Mouse (Mus musculus) forebrain, embryonic 14.5 days (tissue): ENCODE results near the gene Enpp7. TPM values are rescaled to one million over a fixed set of nuclear protein-coding genes. Genes with fewer than 3 reads are reported as not detected.

Experiments used
- ATAC-seq: fragments of 200-750 bp; cut with Nextera tagmentation; 2 replicates; pipeline ENCODE4 v1.8.0; 2017; ENCODE audit warnings: mild to moderate bottlenecking, moderate library complexity
- DNase-seq: peaks from one replicate; pipeline ENCODE4 v3.0.0-alpha.2; 2015; ENCODE audit warnings: low spot score
- H3K27ac ChIP-seq: fragments of 300-500 bp; sonication (generic); 2 replicates; pipeline ENCODE4 v1.5.1; 2014; ENCODE audit warnings: low read depth, mild to moderate bottlenecking, control low read depth, low read length, moderate library complexity
- H3K27me3 ChIP-seq: fragments of 300-500 bp; sonication (generic); replicated peaks from 2 replicates; pipeline ENCODE4 v1.6.1; 2014; ENCODE audit warnings: low read length, control low read depth, mixed read lengths; ENCODE audit not compliant: control insufficient read depth, insufficient read depth
- H3K36me3 ChIP-seq: fragments of 300-500 bp; sonication (generic); 2 replicates; pipeline ENCODE4 v1.6.1; 2014; ENCODE audit warnings: low read length, control low read depth; ENCODE audit not compliant: control insufficient read depth, insufficient read depth
- H3K4me1 ChIP-seq: fragments of 300-500 bp; sonication (generic); 2 replicates; pipeline ENCODE4 v1.6.1; 2014; ENCODE audit warnings: antibody characterized with exemption, low read length, control low read depth; ENCODE audit not compliant: control insufficient read depth, insufficient read depth
- H3K4me2 ChIP-seq: fragments of 300-500 bp; sonication (generic); 2 replicates; pipeline ENCODE4 v1.6.1; 2014; ENCODE audit warnings: mild to moderate bottlenecking, control low read depth, low read length
- H3K4me3 ChIP-seq: fragments of 300-500 bp; sonication (generic); 2 replicates; pipeline ENCODE4 v1.5.1; 2014; ENCODE audit warnings: low read depth, low read length, control low read depth
- H3K9ac ChIP-seq: fragments of 300-500 bp; sonication (generic); 2 replicates; pipeline ENCODE4 v1.6.1; 2014; ENCODE audit warnings: mild to moderate bottlenecking, low read length, control low read depth, moderate library complexity
- H3K9me3 ChIP-seq: fragments of 300-500 bp; sonication (generic); replicated peaks from 2 replicates; pipeline ENCODE4 v1.6.1; 2016; ENCODE audit warnings: low read length, control low read depth, mixed read lengths; ENCODE audit not compliant: control insufficient read depth
- WGBS: fragments of 180-500 bp; shearing (Covaris S2); extraction: QIAGEN DNeasy Blood & Tissue Kit; methylation state at CpG from one replicate; pipeline ENCODE4 v1.1.7; 2014; 5-methylcytosine and 5-hydroxymethylcytosine counted together
- polyA plus RNA-seq: library from polyadenylated mRNA; unstranded; fragments of >200 nt; fragmentation: Nextera tagmentation; extraction: Ambion mirVana; gene quantifications from 2 replicates; pipeline ENCODE4 v1.2.1, GENCODE M21; 2014

The Enpp7 gene
- polyA plus RNA-seq, 1 experiment from 2014 or later: not detected

- Histone ChIP-seq H3K27me3 (peaks cover 4% of the 10 kb centered on the region; the same call in 1 of the 2 replicates), H3K4me3 (peak overlapping the region; percentile 99), H3K9ac (peak overlapping the region; percentile 98), H3K9me3 (no peaks in the 10 kb centered on the region), H3K4me1 (peaks cover 29% of the 10 kb centered on the region), H3K36me3 (peaks cover 15% of the 10 kb centered on the region), H3K4me2 (peak overlapping the region; percentile 78), H3K27ac (peak overlapping the region; percentile 90)
- DNase-seq (no peak), ATAC-seq (no peak)
- 4% methylated on average over 42 of the region's 42 CpGs for WGBS
Measured at GRCm38 (mm10) chr11:119022068-119022894, 34.3 kb downstream of the Enpp7 start.

GRCm38 (mm10) chr11:119022895-119023615, 35.1 kb downstream of the Enpp7 start, which contains the start of gene Cbx2:
TSS of gene Cbx2 (plus strand) at chr11:119022962.
- DNase-seq (peak; percentile 94), ATAC-seq (peak; percentile 96)
- under 1% methylated on average over 88 of the region's 99 CpGs for WGBS
- peaks cover 29% of the 10 kb centered on the region for H3K4me1 ChIP-seq
- H3K36me3 ChIP-seq: peaks cover 23% of the 10 kb centered on the region
- peak within 1 kb of the TSS; percentile 99 for H3K4me3 ChIP-seq
- no peaks in the 10 kb centered on the region for H3K9me3 ChIP-seq
- H3K9ac ChIP-seq: peak within 1 kb of the TSS; percentile 98
- H3K27ac ChIP-seq: peak within 1 kb of the TSS; percentile 90
- peak within 1 kb of the TSS; percentile 78 for H3K4me2 ChIP-seq
- peaks cover 4% of the 10 kb centered on the region; the same call in 1 of the 2 replicates for H3K27me3 ChIP-seq

GRCm38 (mm10) chr11:119023616-119023980, 35.6 kb downstream of the Enpp7 start:
- 1% methylated on average over 12 of the region's 15 CpGs for WGBS
- peaks cover 29% of the 10 kb centered on the region for H3K4me1 ChIP-seq
- peak overlapping the region; percentile 99 for H3K4me3 ChIP-seq
- peaks cover 4% of the 10 kb centered on the region; the same call in 1 of the 2 replicates for H3K27me3 ChIP-seq
- no peaks in the 10 kb centered on the region for H3K9me3 ChIP-seq
- peak overlapping the region; percentile 98 for H3K9ac ChIP-seq
- H3K4me2 ChIP-seq: peak overlapping the region; percentile 78
- ATAC-seq: peak; percentile 8
- DNase-seq: peak; percentile 64
- H3K27ac ChIP-seq: peak overlapping the region; percentile 90
- H3K36me3 ChIP-seq: peaks cover 28% of the 10 kb centered on the region

- Histone ChIP-seq H3K36me3 (peaks cover 35% of the 10 kb centered on the region), H3K4me2 (peak overlapping the region; percentile 78), H3K9ac (peak overlapping the region; percentile 98), H3K4me1 (peaks cover 29% of the 10 kb centered on the region), H3K4me3 (peak overlapping the region; percentile 99), H3K27me3 (peaks cover 4% of the 10 kb centered on the region; the same call in 1 of the 2 replicates), H3K27ac (peak overlapping the region; percentile 90; the same call in 1 of the 2 replicates), H3K9me3 (no peaks in the 10 kb centered on the region)
- DNase-seq (no peak), ATAC-seq (no peak)
- 11% methylated on average over 7 of the region's 7 CpGs for WGBS
Measured at GRCm38 (mm10) chr11:119024260-119024659, 36.3 kb downstream of the Enpp7 start.

GRCm38 (mm10) chr11:119026203-119026602, 38.2 kb downstream of the Enpp7 start:
- 64% methylated on average over 12 of the region's 12 CpGs for WGBS
- H3K9ac ChIP-seq: peak overlapping the region; percentile 98
- H3K27me3 ChIP-seq: 0 out of 2 replicates have a peak, but pooled peaks cover under 1% of the 10 kb centered on the region
- H3K4me1 ChIP-seq: peaks cover 29% of the 10 kb centered on the region
- no peaks in the 10 kb centered on the region for H3K9me3 ChIP-seq
- peaks cover 53% of the 10 kb centered on the region for H3K36me3 ChIP-seq
- 0 out of 2 replicates have a peak overlapping the region, but pooled peaks have one; percentile 9 for H3K27ac ChIP-seq
- DNase-seq: no peak
- peak overlapping the region; percentile 78 for H3K4me2 ChIP-seq
- no peak for ATAC-seq
- no peak overlapping the region; the same call in 1 of the 2 replicates for H3K4me3 ChIP-seq

- peaks cover 33% of the 10 kb centered on the region for H3K36me3 ChIP-seq
- DNase-seq (peak; percentile 88), ATAC-seq (peak; percentile 67)
- under 1% methylated on average over 26 of the region's 26 CpGs for WGBS
- H3K27me3 ChIP-seq: peaks cover 41% of the 10 kb centered on the region
- H3K9me3 ChIP-seq: no peaks in the 10 kb centered on the region
- peak overlapping the region; percentile 19 for H3K4me3 ChIP-seq
- 0 out of 2 replicates have a peak overlapping the region, but pooled peaks have one; percentile 3 for H3K9ac ChIP-seq
- no peak overlapping the region for H3K27ac ChIP-seq
- H3K4me1 ChIP-seq: peaks cover 28% of the 10 kb centered on the region
- peak overlapping the region; percentile 42 for H3K4me2 ChIP-seq
Measured at GRCm38 (mm10) chr11:119033874-119034558, 46.0 kb downstream of the Enpp7 start.

- Histone ChIP-seq H3K27ac (no peak overlapping the region), H3K4me2 (peak overlapping the region; percentile 42), H3K27me3 (peaks cover 41% of the 10 kb centered on the region), H3K36me3 (peaks cover 30% of the 10 kb centered on the region), H3K4me1 (peaks cover 34% of the 10 kb centered on the region), H3K9ac (0 out of 2 replicates have a peak overlapping the region, but pooled peaks have one; percentile 3), H3K4me3 (peak overlapping the region; percentile 19), H3K9me3 (no peaks in the 10 kb centered on the region)
- 2% methylated on average over 19 of the region's 19 CpGs for WGBS
- no peak for DNase-seq
- no peak for ATAC-seq
Measured at GRCm38 (mm10) chr11:119034635-119035034, 46.6 kb downstream of the Enpp7 start.

GRCm38 (mm10) chr11:119035094-119035685, 47.2 kb downstream of the Enpp7 start:
- no peaks in the 10 kb centered on the region for H3K9me3 ChIP-seq
- peaks cover 25% of the 10 kb centered on the region for H3K36me3 ChIP-seq
- ATAC-seq (no peak), DNase-seq (no peak)
- H3K4me2 ChIP-seq: peak overlapping the region; percentile 14; the same call in 1 of the 2 replicates
- 5% methylated on average over 21 of the region's 21 CpGs for WGBS
- peaks cover 39% of the 10 kb centered on the region for H3K4me1 ChIP-seq
- no peak overlapping the region for H3K9ac ChIP-seq
- H3K4me3 ChIP-seq: 0 out of 2 replicates have a peak overlapping the region, but pooled peaks have one; percentile 9
- peaks cover 41% of the 10 kb centered on the region for H3K27me3 ChIP-seq
- H3K27ac ChIP-seq: no peak overlapping the region
